Mouse (Mus musculus) thymus, adult 2 months (tissue): Measurements from ENCODE around the gene Tmco1. TPM values are rescaled to one million over a fixed set of nuclear protein-coding genes. Genes with fewer than 3 reads are reported as not detected.

ENCODE experiments used
- DNase-seq: peaks from one replicate; pipeline ENCODE4 v3.0.0; 2021
- H3K27ac ChIP-seq: fragments of 200-500 bp; 2 replicates; pipeline ENCODE4 v1.5.1; 2012; ENCODE audit warnings: low read length, control low read depth; ENCODE audit not compliant: control insufficient read depth, insufficient read depth
- H3K27me3 ChIP-seq: fragments of 200-500 bp; 2 replicates; pipeline ENCODE4 v1.6.1; 2012; ENCODE audit warnings: mild to moderate bottlenecking, low read length, moderate library complexity, mixed read lengths; ENCODE audit not compliant: control insufficient read depth, insufficient read depth
- H3K36me3 ChIP-seq: fragments of 200-500 bp; 2 replicates; pipeline ENCODE4 v1.6.1; 2012; ENCODE audit warnings: mild to moderate bottlenecking, low read length, moderate library complexity; ENCODE audit not compliant: control insufficient read depth, insufficient read depth
- H3K4me1 ChIP-seq: fragments of 200-500 bp; replicated peaks from 2 replicates; pipeline ENCODE4 v1.6.1; 2012; ENCODE audit warnings: low read length; ENCODE audit not compliant: control insufficient read depth, insufficient read depth
- H3K4me3 ChIP-seq: fragments of 200-500 bp; 2 replicates; pipeline ENCODE4 v1.5.1; 2012; ENCODE audit warnings: mild to moderate bottlenecking, low read length, control low read depth, moderate library complexity; ENCODE audit not compliant: control insufficient read depth, insufficient read depth
- CTCF ChIP-seq: fragments of 200-500 bp; IDR thresholded peaks from 2 replicates; pipeline ENCODE4 v1.5.1; 2012; ENCODE audit warnings: mild to moderate bottlenecking, control low read depth, low read length, moderate library complexity, borderline replicate concordance; ENCODE audit not compliant: control insufficient read depth, poor library complexity, insufficient read depth; ENCODE audit errors: extremely low read depth
- POLR2A ChIP-seq: fragments of 200-500 bp; IDR thresholded peaks from 2 replicates; pipeline ENCODE4 v1.6.1; 2012; ENCODE audit warnings: mild to moderate bottlenecking, low read length, control low read depth, moderate library complexity; ENCODE audit not compliant: control insufficient read depth, poor library complexity, insufficient read depth; ENCODE audit errors: extremely low read depth
- WGBS: fragments of 180-500 bp; shearing (Covaris S2); methylation state at CpG from one replicate; pipeline ENCODE4 v1.1.7; 2018; 5-methylcytosine and 5-hydroxymethylcytosine counted together
- polyA plus RNA-seq: library from polyadenylated mRNA; depleted of rRNA; stranded (reverse); fragments of >200 nt; gene quantifications from 2 replicates; pipeline ENCODE4 v1.2.3, GENCODE M21; 2012; rRNA removed

Gene Tmco1
- 31.7 and 44.9 TPM in 2 replicates for polyA plus RNA-seq

- Histone ChIP-seq H3K27me3 (no peaks in the 10 kb centered on the region), H3K4me1 (peaks cover 7% of the 10 kb centered on the region), H3K27ac (peak within 1 kb of the TSS; percentile 65), H3K4me3 (peak within 1 kb of the TSS; percentile 75), H3K36me3 (no peaks in the 10 kb centered on the region)
- DNase-seq = peak; percentile 99
- TF ChIP-seq POLR2A (peak; percentile 96), CTCF (no peak)
- WGBS = under 1% methylated on average over 80 of the region's 82 CpGs
These were observed at the start of gene Tmco1 for GRCm38 (mm10) chr1:167308261-167309054. TSS of gene Tmco1 (plus strand) at chr1:167308378.

DNA sequence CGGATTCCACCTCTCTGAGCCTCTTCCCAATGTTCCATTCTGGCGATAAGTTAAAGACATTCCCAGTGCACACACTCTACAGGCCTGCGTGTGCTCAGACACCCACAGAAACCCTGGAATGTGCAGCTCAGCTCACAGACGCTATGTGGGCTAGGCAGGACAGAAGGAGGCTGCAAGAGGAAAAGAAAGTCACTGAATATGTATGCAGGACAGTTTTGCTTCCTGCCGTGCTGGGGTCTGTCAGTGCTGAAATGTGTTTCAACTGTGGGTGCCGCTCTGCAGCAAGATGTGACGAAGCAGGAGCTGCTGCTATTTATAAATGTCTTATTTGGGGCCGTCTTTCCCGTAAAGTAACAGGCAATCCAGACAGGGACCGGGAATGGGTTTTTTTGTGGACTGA, 48.5 kb upstream of the Tmco1 start:
- Histone ChIP-seq H3K36me3 (no peaks in the 10 kb centered on the region), H3K27me3 (no peaks in the 10 kb centered on the region), H3K4me3 (no peak overlapping the region), H3K27ac (no peak overlapping the region; the same call in 1 of the 2 replicates), H3K4me1 (peaks cover 28% of the 10 kb centered on the region)
- DNase-seq = no peak
- TF ChIP-seq CTCF = no peak
- no peak for TF ChIP-seq POLR2A
- WGBS = 66% methylated on average over 10 of the region's 10 CpGs

GRCm38 (mm10) chr1:167261750-167262149, 46.4 kb upstream of the Tmco1 start:
- H3K4me1 ChIP-seq = peaks cover 35% of the 10 kb centered on the region

DNA sequence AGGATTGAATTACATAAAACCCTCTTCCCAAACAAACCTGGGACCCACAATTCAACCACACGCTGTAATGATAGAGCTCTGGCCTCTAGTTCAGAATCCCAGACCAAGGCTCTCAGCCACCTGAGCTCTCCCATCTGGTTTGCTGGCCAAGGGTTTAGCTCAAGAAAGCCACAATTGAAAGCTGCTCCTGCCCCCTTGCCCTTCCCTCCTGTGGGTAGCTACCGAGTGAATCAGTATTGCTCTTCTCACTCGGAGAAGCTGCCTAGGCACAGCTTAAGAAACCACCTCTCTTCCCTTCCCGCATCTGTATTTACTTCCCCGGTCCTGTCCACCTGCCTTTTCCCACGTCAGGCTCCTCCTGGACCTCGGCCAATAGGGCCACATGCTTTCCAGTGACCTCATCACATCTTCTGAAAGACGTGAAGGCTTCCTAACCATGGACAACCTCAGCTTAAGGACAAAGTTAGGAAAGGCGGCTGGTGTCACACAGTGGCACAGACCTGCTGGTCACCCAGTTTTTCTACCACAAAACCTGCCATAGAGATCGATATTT, 45.6 kb upstream of the Tmco1 start:
- Histone ChIP-seq H3K4me3 (no peak overlapping the region), H3K4me1 (peaks cover 35% of the 10 kb centered on the region), H3K27ac (no peak overlapping the region; the same call in 1 of the 2 replicates), H3K27me3 (no peaks in the 10 kb centered on the region), H3K36me3 (no peaks in the 10 kb centered on the region)
- no peak for DNase-seq
- TF ChIP-seq CTCF (no peak), POLR2A (no peak)
- WGBS = 43% methylated on average over 10 of the region's 10 CpGs

More at GRCm38 (mm10) chr1:167261750-167262149, 46.4 kb upstream of the Tmco1 start:
- H3K36me3 ChIP-seq = no peaks in the 10 kb centered on the region
- H3K4me3 ChIP-seq = no peak overlapping the region
- WGBS = 94% methylated on average over 11 of the region's 11 CpGs
- DNase-seq = no peak
- TF ChIP-seq CTCF = no peak
- no peak for TF ChIP-seq POLR2A
- H3K27me3 ChIP-seq = no peaks in the 10 kb centered on the region
- H3K27ac ChIP-seq = no peak overlapping the region

DNA sequence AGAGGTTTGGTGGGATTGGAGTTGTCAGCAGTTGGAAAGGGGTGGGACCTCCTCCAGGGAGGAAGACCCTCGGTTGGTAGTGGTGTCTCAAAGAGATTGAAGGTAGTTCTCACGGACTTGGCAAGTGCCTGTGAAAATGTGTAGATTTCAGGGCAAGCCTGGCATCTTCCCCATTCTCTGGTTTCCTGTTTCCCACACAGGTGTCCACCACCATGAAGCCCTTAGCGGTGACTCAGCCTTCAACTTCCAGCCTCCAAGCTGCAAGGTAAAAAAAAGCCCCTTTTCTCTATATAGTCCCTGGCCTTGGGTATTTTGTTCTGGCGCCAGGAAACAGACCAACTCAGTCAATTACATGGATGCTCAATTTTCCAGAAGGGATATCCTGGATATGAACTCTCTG, 42.8 kb upstream of the Tmco1 start:
- Histone ChIP-seq H3K27ac (no peak overlapping the region; the same call in 1 of the 2 replicates), H3K36me3 (no peaks in the 10 kb centered on the region), H3K4me1 (peaks cover 40% of the 10 kb centered on the region), H3K4me3 (no peak overlapping the region), H3K27me3 (no peaks in the 10 kb centered on the region)
- no peak for DNase-seq
- 14% methylated on average over 4 of the region's 4 CpGs for WGBS
- TF ChIP-seq POLR2A (no peak), CTCF (no peak)

DNA sequence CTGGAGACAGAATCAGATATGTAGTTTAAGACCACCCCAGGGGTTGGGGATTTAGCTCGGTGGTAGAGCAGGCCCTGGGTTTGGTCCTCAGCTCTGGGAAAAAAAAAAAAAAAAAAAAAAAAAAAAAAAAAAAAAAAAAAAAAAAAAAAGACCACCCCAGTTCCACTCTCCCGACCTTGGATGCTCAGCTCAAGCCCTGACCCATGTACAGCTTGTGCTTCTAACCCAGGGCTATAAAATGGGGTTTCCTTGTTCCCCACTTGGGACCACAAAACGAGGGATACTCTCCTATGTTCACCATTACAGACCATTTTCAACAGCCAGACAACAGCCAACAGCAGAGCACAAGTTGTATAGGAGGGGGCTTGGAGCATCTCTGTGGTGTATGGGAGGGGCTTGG, 41.5 kb upstream of the Tmco1 start:
- no peak overlapping the region for H3K4me3 ChIP-seq
- no peak overlapping the region for H3K27ac ChIP-seq
- H3K36me3 ChIP-seq = no peaks in the 10 kb centered on the region
- H3K27me3 ChIP-seq = no peaks in the 10 kb centered on the region
- TF ChIP-seq CTCF = no peak
- TF ChIP-seq POLR2A = no peak
- WGBS = 62% methylated on average over 3 of the region's 3 CpGs
- H3K4me1 ChIP-seq = peaks cover 48% of the 10 kb centered on the region
- DNase-seq = no peak
